Mouse (Mus musculus): ENCODE results near the gene 1700001C19Rik. TPM values are rescaled to one million over a fixed set of nuclear protein-coding genes. Genes with fewer than 3 reads are reported as not detected.

Gene 1700001C19Rik
- 0.22 and 2.5 TPM in 2 replicates for total RNA-seq (2014; rRNA removed)
- polyA plus RNA-seq (2015; fragmentation: Nextera tagmentation; extraction: Ambion mirVana): 0.46 and 0.48 TPM in 2 replicates

DNA sequence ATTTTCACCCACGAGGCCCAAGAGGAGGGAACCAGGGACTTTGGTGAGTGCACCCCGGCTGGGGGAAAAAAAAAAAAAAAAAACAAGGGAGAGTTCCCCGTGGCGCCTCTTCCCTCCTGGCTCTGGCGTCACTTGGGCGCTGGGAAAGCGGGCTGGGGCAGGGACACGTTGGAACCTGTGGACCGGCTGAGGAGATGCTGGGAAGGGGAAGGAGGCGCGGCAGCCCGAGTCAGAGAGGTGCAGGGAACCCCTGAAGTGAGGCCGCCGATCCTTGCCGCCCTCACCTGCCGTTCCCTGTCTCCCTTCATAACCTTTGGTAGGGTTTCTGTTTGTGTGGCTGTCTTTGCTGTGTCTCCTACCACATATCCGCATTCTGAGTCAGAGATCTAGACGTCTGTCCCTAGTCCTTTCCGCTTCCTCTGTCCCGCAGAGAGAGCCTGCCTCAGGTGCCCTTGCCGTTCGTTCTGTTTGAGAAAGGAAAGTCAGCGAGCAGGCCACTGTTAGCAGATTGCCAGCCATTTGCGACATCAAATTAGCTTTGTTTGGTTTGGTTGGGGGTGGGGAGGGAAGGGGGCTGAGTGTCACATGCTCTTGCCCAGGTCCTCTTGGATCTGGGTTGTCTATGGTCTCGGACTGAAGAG lies at the start of gene 1700001C19Rik:
TSS of gene 1700001C19Rik (minus strand) at position 470 of the 641 bp plus-strand sequence.
- Histone ChIP-seq H3K36me3 (ENCODE audit: insufficient read depth, low read length) (no peaks in the 10 kb centered on the region), H3K4me1 (ENCODE audit: insufficient read depth, low read length) (peaks cover 8% of the 10 kb centered on the region; the same call in 1 of the 2 replicates), H3K27ac (ENCODE audit: low read depth, low read length) (no peak within 1 kb of the TSS), H3K9me3 (ENCODE audit: low read length) (no peaks in the 10 kb centered on the region), H3K27me3 (ENCODE audit: insufficient read depth, low read length) (peaks cover 15% of the 10 kb centered on the region), H3K9ac (replicated peaks; ENCODE audit: low read length, poor library complexity, severe bottlenecking) (peak within 1 kb of the TSS; percentile 5; the same call in 1 of the 2 replicates), H3K4me3 (ENCODE audit: low read depth, low read length) (peak within 1 kb of the TSS; percentile 37), H3K4me2 (ENCODE audit: low read depth, low read length, poor library complexity, severe bottlenecking) (peak within 1 kb of the TSS; percentile 87)
- no peak for ATAC-seq (ENCODE audit: low FRiP score)
- TF ChIP-seq CTCF (IDR thresholded peaks at IDR 0.05): no peak
- 7% methylated on average over 24 of the region's 25 CpGs for WGBS
- no peak for DNase-seq (ENCODE audit: low spot score)

- Histone ChIP-seq H3K27ac (ENCODE audit: low read depth, low read length) (no peak overlapping the region), H3K4me3 (ENCODE audit: low read depth, low read length) (no peak overlapping the region), H3K27me3 (ENCODE audit: insufficient read depth, low read length) (no peaks in the 10 kb centered on the region), H3K4me1 (ENCODE audit: insufficient read depth, low read length) (no peaks in the 10 kb centered on the region), H3K36me3 (ENCODE audit: insufficient read depth, low read length) (peaks cover 24% of the 10 kb centered on the region), H3K4me2 (ENCODE audit: low read depth, low read length, poor library complexity, severe bottlenecking) (no peak overlapping the region), H3K9me3 (ENCODE audit: low read length) (no peaks in the 10 kb centered on the region), H3K9ac (replicated peaks; ENCODE audit: low read length, poor library complexity, severe bottlenecking) (no peak overlapping the region)
- 75% methylated on average over 3 of the region's 3 CpGs for WGBS
- ATAC-seq (ENCODE audit: low FRiP score) (no peak), DNase-seq (ENCODE audit: low spot score) (peak; percentile 28)
- TF ChIP-seq CTCF (IDR thresholded peaks at IDR 0.05): no peak
These were observed 48.6 kb upstream of the 1700001C19Rik start for GRCm38 (mm10) chr17:47485791-47486190.

- Histone ChIP-seq H3K9ac (replicated peaks; ENCODE audit: low read length, poor library complexity, severe bottlenecking) (no peak overlapping the region), H3K9me3 (ENCODE audit: low read length) (no peaks in the 10 kb centered on the region), H3K27ac (ENCODE audit: low read depth, low read length) (no peak overlapping the region), H3K4me3 (ENCODE audit: low read depth, low read length) (no peak overlapping the region), H3K27me3 (ENCODE audit: insufficient read depth, low read length) (no peaks in the 10 kb centered on the region), H3K36me3 (ENCODE audit: insufficient read depth, low read length) (peaks cover 16% of the 10 kb centered on the region), H3K4me1 (ENCODE audit: insufficient read depth, low read length) (no peaks in the 10 kb centered on the region), H3K4me2 (ENCODE audit: low read depth, low read length, poor library complexity, severe bottlenecking) (no peak overlapping the region)
- 8% methylated on average over 3 of the region's 3 CpGs for WGBS
- TF ChIP-seq CTCF (IDR thresholded peaks at IDR 0.05): no peak
- DNase-seq (ENCODE audit: low spot score) (no peak), ATAC-seq (ENCODE audit: low FRiP score) (no peak)
These were observed 47.8 kb upstream of the 1700001C19Rik start for GRCm38 (mm10) chr17:47484993-47485392.

DNA sequence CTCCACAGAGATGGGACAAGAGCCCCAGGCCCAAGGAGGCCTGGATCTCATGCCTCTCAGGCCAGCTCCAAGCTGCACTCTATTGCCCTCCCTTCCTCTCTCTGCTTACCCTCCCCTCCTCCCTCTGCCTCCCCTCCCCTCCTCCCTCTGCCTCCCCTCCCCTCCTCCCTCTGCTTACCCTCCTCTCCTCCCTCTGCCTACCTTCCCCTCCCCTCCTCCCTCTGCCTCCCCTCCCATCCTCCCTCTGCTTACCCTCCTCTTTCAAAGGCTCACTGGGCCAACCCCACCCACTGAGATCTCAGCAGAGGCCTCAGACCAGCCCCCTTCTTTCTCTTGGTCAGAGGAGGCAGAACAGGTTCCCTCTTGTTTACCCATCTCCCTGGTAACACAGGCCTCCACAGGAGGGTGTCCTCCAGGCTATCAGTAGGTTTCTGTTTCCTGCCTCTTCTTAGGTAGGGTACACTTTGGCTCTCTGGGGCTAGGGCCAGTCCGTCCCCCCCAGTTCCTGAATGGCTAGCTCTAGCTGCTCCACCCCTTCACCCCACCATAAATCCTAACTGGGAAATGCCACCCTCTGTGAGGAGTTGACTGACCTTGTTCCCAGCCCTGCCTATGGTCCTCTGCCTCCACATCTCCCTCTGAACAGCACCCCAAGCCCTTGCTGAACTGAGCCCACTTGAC lies 47.2 kb upstream of the 1700001C19Rik start:
- H3K4me1 ChIP-seq (ENCODE audit: insufficient read depth, low read length): no peaks in the 10 kb centered on the region
- no peak for TF ChIP-seq CTCF (IDR thresholded peaks at IDR 0.05)
- H3K4me3 ChIP-seq (ENCODE audit: low read depth, low read length): no peak overlapping the region
- H3K36me3 ChIP-seq (ENCODE audit: insufficient read depth, low read length): peaks cover 10% of the 10 kb centered on the region
- no peak for ATAC-seq (ENCODE audit: low FRiP score)
- H3K9me3 ChIP-seq (ENCODE audit: low read length): no peaks in the 10 kb centered on the region
- H3K27me3 ChIP-seq (ENCODE audit: insufficient read depth, low read length): no peaks in the 10 kb centered on the region
- no peak overlapping the region for H3K4me2 ChIP-seq (ENCODE audit: low read depth, low read length, poor library complexity, severe bottlenecking)
- WGBS: 25% methylated on average over 1 of the region's 1 CpGs
- no peak for DNase-seq (ENCODE audit: low spot score)
- no peak overlapping the region for H3K9ac ChIP-seq (replicated peaks; ENCODE audit: low read length, poor library complexity, severe bottlenecking)
- no peak overlapping the region for H3K27ac ChIP-seq (ENCODE audit: low read depth, low read length)

DNA sequence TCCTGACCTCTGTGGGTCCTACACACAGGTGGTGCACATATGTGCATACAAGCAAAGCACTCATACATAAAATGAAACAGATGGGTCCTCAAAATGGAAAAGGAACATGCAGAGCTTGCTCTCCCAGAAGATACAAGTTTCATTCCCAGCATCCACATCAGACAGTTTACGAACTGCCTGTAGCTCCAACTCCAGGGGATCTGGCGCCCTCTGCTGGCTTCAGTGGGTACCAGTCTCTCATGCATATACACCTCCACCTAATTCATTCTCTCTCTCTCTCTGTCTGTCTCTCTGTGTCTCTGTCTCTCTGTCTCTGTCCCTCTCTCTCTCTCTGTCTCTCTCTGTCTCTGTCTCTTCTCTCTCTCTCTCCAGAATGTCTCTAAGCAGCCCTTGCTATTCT lies 45.2 kb upstream of the 1700001C19Rik start:
- Histone ChIP-seq H3K27ac (ENCODE audit: low read depth, low read length) (no peak overlapping the region), H3K4me3 (ENCODE audit: low read depth, low read length) (no peak overlapping the region), H3K9me3 (ENCODE audit: low read length) (no peaks in the 10 kb centered on the region), H3K27me3 (ENCODE audit: insufficient read depth, low read length) (no peaks in the 10 kb centered on the region), H3K4me2 (ENCODE audit: low read depth, low read length, poor library complexity, severe bottlenecking) (no peak overlapping the region), H3K4me1 (ENCODE audit: insufficient read depth, low read length) (no peaks in the 10 kb centered on the region), H3K36me3 (ENCODE audit: insufficient read depth, low read length) (no peaks in the 10 kb centered on the region), H3K9ac (replicated peaks; ENCODE audit: low read length, poor library complexity, severe bottlenecking) (no peak overlapping the region)
- ATAC-seq (ENCODE audit: low FRiP score) (no peak), DNase-seq (ENCODE audit: low spot score) (peak; percentile 33)
- 31% methylated on average over 2 of the region's 2 CpGs for WGBS
- peak; percentile 75 for TF ChIP-seq CTCF (IDR thresholded peaks at IDR 0.05)

DNA sequence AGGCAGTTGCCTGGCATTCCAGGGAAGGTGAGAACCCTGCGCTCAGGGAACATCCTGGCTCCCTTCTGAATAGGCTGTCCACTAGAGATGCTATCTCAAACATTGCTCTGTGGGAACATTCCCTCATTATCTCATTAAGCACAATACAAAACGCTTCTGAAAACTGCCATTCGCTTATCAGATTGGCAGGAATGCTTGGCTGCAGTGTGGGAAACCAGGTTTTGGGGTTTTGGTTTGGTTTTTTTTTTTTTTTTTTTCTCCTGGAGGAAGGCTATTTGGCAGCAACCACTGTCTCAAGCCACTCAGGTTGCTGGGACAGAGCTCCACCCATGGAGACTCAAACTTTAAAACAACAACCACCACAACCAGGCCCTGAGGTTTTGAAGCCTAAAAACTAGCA lies 42.7 kb upstream of the 1700001C19Rik start:
- no peak for TF ChIP-seq CTCF (IDR thresholded peaks at IDR 0.05)
- H3K36me3 ChIP-seq (ENCODE audit: insufficient read depth, low read length): no peaks in the 10 kb centered on the region
- DNase-seq (ENCODE audit: low spot score) (no peak), ATAC-seq (ENCODE audit: low FRiP score) (no peak)
- no peak overlapping the region for H3K4me3 ChIP-seq (ENCODE audit: low read depth, low read length)
- WGBS: 72% methylated on average over 3 of the region's 3 CpGs
- H3K4me2 ChIP-seq (ENCODE audit: low read depth, low read length, poor library complexity, severe bottlenecking): no peak overlapping the region
- no peak overlapping the region for H3K9ac ChIP-seq (replicated peaks; ENCODE audit: low read length, poor library complexity, severe bottlenecking)
- no peaks in the 10 kb centered on the region for H3K4me1 ChIP-seq (ENCODE audit: insufficient read depth, low read length)
- no peak overlapping the region for H3K27ac ChIP-seq (ENCODE audit: low read depth, low read length)
- no peaks in the 10 kb centered on the region for H3K27me3 ChIP-seq (ENCODE audit: insufficient read depth, low read length)
- H3K9me3 ChIP-seq (ENCODE audit: low read length): no peaks in the 10 kb centered on the region
